Mouse (Mus musculus) cerebellum, postnatal 36 days (tissue): Measurements from ENCODE around the gene Angptl1.

Experiments used
- DNase-seq, 2 experiments: peaks; one replicate each; pipeline ENCODE4 v3.0.0; 2021 to 2022; ENCODE audit warnings: mixed read lengths in 2 of 2

Gene Angptl1

DNA sequence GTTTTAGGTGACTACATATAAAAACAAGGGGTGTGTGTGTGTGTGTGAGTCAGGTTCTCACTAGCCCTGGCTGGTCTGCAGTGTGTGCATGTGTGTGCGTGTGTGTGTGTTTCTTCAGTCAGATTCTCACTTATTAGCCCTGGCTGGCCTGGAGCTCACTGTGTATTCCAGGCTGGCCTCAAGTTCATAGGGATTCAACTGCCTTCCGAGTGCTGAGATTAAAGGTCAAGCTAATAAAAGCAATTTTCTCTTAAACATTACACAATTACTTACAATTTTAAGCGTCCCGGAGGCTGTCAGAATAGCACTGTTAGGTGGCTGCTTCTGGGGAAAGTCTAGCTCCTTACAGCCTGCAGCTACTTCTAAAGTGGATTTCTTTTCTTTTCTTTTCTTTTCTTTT is at the start of gene Angptl1:
Gene Angptl1 (plus strand): TSS at position 386 of the 400 bp plus-strand sequence.
- DNase-seq: no peak

DNA sequence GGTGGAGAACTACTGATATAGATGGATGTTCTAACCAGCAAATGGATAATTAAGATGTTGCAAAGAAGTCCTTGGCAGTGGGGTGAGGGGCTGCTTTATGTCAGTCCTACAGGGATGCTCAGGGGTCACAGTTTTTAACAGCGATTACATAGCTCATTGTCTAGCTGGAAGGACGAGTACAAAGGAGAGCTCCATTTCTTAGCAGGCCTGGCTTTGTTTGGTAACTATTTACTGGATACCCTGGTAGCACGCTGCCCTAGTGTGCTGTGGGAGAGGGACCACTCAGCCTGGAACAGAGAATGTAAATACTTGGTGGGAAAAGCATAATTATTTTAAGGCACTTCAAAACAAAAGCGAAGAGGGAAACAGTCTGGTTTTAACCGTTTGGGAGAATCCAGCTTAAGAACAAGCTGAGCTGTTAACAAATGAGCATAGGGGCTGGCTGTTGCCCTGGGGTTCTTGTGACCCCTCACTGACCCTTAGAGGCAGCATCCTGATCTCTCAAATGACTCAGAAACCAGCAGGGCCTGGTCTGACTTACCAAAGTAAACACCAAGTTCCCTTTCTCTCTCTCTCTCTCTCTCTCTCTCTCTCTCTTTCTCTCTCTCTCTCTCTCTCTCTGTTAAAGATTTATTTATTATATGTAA is 48.4 kb upstream of the Angptl1 start:
- no peak for DNase-seq

DNA sequence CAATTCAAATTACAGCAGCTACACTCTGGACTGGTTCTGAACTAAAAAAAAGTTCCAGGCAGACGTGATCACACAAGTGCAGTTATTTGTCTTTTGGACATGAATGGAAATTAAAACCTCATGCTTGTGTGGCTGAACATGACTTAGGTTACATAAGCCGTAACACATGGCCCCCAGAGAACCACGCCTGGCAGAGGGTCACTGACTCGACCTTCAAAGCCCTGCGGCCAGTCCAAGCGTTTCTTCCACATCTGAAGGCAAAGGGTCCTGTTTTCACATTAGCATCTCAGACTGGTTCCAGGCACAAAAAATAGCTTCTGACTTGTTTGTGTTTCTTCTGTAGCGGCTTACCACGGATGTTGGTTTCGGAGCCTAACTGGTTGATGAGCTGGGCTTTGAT is 42.1 kb upstream of the Angptl1 start:
- DNase-seq: no peak

DNA sequence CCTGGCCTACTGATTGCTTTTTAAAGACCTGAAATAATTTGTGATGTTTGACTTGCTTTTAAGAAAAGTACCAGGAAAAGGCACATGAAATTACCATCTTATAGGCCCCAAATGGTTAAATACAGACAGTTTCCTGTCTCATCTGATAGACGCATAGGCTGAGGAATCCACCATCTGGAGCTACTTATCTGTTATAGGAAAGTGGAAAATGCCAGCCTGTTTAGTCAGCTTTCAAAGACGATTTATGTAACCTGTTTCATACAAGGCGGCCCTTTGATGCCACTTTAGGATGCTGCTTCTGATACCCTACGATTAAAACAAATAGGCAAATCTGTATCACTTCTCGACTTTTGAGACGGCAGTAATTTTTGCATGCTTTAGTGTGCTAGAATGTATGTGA is 37.1 kb upstream of the Angptl1 start:
- no peak for DNase-seq

DNA sequence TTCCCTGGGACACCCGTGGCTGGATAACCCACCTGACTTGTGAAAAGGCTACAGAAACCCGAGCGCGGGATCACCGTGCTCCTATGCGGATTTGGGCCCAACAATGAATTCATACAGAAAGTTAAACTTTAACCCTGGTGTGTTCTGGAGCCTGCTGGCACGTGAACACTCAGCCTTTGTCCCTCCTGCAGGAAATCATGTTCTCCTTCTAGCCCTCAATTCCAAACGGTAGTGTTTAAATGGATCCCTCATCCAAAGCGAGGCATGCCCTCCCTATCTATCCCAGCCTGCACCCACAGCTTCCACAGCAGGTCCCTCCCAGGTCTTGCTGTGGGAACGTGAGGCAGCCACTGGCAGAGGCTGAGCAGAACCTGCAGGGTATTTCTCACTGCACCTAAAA is 30.0 kb upstream of the Angptl1 start:
- DNase-seq: no peak

DNA sequence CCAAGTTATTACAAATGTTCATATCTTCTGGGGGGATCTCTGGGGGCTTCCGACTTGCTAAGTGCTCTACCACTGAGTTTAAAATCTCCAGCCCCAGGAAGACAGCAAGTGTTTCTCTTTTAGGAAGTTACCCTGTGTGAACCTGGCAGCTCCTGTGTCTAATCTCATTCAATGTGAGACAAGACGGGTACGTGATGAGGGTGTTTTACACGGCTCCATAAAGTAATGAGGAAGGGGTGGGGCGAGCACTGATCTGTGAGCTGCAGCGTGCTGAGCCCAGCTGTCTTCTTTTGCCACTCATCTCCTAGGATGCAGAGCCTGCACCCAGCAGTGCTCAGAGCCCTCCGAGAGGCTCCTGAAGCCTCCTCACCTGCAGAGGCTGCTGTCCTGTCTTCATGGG is 26.4 kb upstream of the Angptl1 start:
- DNase-seq: no peak

DNA sequence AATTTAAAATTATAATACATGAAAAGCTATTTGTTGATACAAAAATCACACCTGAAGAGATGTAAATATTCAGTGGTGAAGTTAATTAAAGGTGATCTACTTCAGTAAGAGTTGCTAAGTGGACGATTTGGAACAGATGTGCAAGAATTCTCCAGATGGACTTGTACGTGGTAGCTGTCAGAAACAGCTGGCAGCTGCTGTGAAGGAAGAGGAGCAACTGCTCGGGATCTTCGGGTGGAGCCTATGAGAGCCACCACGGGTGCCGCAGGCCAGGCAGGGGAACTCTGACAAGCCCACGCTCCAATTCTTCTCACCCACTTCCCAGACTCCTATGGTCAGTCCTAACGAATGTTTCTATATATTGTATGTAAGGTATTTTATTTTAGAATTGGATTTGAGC is 25.6 kb upstream of the Angptl1 start:
- no peak for DNase-seq

DNA sequence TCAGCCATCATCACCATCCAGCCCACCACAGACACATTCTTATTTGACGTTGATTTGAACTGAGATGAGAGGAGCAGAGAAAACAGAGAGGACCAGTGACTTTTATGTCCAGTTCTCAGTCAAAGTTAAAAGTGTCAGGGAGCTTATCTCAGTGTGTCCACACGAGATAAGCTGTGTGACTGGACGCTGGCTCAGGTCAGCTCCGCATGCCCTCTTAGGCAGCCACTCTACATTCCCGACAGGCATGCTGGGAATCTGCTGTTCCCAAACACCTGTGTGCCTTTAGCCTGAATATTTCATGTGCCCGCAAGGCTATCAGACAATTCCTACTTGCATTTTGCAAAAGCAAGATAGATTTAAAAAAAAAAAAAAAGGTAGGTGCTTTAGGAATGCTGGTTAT is 24.9 kb upstream of the Angptl1 start:
- no peak for DNase-seq

DNA sequence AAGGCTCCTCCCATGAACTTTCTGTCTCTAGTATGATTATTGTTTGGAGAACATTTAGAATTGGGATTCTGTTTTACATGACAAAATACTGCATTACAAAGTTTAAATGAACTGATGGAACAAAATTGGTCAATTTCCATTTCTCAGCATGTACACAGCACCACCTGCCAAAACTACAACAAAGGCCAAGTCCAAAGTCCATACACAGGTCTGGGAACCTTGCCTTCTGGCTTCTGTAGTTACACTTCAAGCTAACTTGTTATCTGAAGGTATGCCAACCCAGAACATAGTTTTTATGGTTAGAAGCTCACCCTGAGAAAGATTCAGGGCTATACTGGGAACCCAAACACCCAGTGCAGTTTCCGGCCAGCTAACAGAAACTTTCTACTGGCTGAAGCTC is 19.1 kb upstream of the Angptl1 start:
- DNase-seq: no peak

DNA sequence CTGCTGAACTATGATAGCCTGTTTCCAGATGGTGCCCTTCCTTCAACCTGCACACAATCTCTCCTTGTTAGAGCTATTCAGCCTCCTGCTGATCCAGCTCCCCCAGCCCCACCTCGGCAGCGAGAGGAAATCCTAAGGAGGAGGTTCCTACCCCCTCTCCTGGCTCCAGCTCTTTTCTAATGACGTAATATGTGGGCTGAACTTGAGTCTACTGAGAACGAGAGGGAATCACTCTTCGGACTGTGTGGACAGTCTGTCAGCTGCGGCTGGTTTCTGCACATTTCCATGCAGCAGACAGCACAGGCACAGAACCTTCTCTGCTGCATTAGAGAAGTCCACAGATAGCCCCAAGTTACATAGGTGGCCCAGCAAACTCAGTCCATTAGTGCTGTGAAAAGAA is 333 bp downstream of the Angptl1 start:
- no peak for DNase-seq

DNA sequence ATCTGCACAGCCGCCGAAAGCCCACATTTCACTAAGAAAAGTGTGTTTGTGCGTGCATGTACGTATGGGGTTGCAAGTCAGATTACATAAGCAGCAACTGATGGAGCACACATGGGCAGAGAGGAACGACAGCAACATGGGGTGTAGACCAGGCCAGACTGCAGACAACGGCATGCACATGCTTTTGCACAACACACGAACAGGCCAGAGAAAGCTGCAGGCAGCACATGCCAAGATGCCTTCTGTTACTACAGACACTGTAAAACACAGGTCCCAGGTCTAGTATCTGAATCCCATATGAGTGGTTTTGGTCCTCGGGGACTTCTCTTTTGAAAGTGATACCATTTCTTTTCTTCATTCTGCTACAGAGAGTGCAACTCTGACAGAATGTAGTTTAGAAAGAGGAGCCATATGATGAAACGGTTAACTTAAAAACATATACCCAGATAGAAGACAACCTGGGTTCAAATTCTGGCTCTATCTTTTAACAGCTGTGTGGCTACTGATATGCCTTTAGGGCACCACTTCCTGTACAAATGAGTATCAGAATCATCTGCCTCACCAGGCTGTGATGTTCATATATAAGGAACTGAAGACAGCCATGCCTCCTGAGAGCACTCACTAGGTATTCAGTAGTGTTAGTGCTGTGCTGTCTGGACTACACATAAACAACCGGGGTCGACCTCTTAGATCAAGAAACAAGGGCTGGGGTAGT is 3.4 kb downstream of the Angptl1 start:
- DNase-seq: no peak

DNA sequence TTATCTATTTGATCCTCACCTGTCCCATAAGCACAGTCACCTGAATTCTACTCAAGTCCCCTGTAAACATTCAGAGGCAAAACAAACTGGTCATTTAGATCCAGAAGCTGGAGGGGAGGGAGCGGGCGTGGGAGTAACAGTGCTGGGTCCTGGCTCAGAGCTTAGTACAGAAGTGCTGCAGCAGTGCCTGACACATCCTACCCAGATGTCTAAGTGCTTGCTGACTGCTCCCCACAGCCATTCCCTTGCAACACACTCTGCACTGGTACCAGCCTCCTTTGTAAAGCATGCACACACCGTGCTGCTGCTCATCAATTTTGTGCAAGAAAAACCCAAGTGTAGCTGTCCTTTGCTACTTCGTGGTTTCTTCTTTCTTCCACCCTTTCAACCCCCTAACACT is 8.7 kb downstream of the Angptl1 start:
- no peak for DNase-seq

DNA sequence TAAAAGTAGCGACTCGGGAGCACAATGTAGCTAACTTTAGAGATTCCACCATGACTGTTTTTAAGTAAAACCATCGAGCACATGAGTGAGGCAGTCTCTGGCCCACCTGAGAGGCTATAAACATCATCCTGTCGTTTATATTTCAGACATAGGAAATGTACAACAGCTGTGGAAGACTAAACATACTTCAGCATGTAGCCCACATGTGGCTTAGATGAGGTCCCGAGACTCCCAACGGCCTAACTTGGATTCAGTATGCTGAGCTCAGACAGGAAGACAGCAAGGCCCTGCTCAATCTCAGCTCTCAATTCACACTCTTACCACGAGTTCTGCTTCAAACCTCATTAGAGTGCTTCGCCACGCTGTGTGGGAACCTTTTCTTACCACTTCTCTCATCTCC is 14.0 kb downstream of the Angptl1 start:
- DNase-seq: no peak

DNA sequence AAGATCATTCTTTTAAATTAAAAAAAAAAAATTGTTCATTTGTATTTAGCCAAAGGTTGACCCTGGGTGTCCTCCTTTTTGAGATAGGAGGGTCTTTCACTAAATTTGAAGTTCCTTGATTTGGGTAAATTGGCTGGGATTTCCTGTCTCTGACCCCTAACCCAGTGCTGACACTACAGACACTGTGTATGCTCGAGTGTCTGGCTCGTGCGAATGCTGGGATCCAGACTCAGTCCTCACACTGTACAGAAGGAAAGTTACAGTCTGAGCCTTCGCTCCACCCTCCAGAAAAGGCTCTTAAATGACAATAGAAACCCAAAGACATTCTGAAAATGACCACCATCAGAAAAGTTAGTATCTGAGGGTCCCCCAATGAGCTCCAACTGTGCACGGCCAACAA is 14.5 kb downstream of the Angptl1 start:
- no peak for DNase-seq

DNA sequence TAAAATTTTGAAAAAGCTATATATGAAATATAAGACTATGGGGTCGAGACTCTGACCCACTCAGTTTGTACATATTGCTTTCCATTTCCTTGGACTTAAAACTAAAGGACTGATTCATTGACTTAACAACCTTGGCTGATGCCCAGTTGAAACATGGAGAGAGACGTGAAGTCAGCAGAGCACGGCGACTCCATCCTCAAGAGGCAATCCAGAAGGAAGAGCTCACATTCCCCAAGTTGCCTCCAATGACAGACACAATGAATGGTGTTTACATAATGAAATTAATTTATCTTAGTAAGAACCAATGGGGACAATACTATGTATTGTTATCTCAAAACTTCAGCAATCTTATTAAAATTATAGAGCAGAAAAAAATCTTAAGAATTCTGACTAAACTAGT is 16.2 kb downstream of the Angptl1 start:
- DNase-seq: no peak

DNA sequence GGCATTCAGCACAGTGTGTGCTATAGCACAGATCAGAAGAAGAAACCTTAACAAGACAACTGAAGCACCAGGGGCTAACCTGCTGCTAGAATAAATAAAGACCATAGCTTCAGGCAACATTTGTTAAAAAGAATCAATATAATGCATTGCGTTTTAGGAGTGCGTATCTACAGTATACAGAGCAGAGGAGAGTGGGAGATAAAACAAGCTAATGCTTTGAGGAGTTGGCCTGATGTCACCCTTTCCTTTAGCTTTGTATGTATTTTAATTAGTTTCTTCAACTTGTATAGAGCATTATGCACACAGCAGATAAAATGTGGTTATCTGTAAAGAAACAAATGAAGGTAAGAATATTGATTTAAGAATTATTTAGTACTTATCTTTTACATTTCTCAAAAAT is 18.3 kb downstream of the Angptl1 start:
- no peak for DNase-seq

DNA sequence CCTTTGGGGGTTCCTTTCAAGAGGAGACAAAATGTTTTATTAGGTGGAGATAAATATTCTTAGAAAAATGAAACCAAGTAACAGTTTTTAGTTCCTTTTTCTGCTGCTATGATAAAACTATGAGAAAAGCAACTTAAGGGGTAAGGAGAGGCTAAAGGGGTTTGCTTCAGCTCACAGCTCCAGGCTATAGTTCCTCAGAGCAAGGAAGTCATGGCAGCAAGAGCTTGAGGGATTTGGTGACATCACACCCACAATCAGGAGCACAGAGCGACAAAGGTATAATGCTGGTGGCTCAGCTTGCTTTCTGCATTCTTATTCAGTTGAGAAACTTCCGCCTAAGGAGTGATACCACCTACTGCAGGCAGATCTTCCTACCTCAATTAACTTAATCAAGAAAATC is 20.8 kb downstream of the Angptl1 start:
- no peak for DNase-seq

DNA sequence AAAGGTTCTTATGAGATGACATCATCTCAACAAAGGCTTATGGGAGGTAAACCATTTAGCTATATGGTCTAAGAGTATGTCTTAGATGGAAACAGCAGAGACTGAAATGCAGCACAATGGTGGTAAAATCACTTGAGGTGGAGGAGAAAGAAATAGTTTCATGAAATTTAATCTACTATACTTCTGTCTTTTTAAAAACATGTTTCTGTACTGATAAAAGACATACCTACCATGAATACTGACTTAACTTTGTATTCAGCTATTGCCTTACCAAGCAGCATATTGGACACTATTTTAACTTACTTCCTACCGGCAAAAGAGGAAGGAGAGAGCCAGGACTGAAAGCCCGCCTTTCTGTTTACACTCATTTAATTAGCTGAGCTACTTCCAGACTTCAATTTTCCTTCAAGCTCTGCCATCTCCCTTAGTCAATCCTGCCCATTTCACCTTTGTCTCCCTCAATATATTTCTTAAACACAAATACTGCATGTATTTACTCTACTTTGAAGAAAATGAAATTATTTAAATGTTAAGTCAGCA is 21.4 kb downstream of the Angptl1 start:
- DNase-seq: no peak

DNA sequence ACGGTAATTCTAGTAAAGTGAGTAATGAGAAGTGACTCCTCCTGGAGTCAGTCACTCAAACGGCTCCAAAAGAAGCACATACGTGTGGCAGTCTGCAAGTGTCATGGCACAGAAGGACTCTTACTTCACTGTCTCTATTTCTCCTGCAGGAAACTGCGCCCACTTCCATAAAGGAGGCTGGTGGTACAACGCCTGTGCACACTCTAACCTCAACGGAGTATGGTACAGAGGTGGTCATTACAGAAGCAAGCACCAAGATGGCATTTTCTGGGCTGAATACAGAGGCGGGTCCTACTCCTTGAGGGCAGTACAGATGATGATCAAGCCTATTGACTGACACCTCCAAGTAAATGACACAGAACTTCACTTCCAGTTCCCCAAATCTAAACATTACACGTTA is 21.9 kb downstream of the Angptl1 start:
- no peak for DNase-seq

DNA sequence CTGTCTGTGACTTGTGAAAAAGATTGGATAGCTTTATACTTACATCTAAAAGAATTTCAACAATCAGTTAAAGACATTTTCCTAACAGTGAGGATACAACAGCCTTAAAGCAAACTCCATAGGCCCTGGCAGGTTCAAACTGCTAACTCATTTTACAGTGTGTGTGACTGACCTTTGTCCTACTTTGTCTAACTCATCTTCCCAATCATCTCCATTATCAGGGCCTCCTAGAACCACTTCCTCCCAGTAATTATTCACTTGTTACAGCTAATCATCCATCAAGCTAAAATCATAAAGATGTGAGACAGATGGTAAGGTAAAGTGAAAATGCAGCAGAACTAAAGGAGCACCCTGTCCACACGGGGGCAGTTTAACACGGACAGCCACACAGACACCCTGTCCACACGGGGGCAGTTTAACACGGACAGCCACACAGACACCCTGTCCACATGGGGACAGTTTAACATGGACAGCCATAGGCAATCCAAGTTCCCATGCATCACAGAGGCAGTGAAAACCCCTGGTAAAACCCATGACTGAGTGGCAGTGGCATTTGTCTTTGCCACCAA is 23.2 kb downstream of the Angptl1 start:
- DNase-seq: no peak

DNA sequence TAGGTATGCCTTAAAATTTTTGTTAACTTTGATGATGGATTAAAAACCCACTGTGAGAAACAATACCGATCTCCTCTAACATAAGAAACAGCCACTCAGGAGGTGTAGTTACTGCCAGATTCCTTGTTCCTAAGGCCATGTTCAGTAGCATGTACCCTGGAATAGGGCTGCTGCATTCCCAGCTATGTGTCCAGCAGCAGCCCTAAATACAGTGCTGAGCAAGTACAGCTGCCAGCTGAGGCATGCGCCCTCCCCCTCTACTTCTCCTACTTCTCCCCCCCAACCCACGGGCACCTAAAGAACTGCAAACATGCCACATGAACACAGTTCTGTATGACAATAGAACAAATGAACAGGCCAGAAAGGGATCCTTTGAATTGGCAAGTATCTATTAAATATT is 25.4 kb downstream of the Angptl1 start:
- no peak for DNase-seq

DNA sequence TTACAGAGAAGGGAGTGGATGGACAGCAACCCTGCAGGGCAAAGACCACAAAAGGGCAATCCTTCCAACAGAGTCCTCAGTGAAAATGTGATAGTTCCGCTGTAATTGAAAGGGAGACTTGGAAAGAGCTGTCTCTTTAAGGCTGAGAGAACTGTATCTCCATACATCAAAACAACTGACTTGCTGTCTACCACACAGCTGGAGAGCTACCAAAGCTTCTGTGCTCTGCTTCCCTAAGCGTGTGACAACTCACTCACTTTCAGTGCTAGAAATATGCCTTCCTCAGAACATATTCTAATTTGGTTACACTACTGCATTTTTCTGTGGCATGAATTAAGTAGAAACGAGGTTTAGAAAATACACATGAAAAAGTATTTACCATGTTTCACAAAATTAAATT is 25.9 kb downstream of the Angptl1 start:
- DNase-seq: no peak

DNA sequence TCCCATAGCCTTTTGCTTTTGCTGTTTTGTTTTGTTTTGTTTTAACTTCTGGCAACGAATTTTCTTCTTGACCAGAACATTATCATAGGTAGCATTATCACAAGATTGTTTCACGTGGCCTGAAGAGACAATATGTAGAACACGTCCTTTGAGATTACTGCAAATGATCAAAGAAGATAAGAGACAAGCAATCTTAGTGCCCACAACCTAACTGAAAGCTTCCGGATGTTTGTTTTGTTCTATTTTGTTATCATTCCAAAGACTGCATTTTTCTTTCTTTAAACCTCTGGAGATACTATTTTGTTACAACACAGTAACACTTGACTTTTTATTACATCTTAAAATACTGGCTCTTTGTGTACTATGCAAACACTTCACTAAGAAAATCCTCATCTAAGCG is 31.7 kb downstream of the Angptl1 start:
- no peak for DNase-seq

DNA sequence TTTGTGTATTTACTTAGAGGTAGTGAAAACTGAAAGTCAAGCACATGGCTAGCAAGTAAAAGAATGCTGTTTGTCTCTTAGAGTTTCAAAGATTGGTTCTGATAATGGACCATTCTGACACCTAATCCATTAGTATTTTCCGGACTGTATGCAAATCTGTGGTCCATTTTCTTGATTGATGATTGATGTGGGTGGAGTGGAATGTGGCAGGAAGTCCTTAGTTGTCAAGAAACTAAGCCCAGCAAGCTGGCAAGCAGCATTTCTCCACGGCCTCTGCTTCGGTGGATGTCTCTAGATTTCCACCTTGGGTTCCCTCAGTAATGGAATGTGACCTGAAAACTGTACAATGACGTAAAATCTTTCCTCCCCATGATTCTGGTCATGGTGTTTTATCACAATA is 32.3 kb downstream of the Angptl1 start:
- DNase-seq: no peak
